Mouse (Mus musculus) hindbrain, embryonic 11.5 days (tissue): Measurements from ENCODE around the gene Tmtc2. TPM values are rescaled to one million over a fixed set of nuclear protein-coding genes. Genes with fewer than 3 reads are reported as not detected.

Experiments
- ATAC-seq: fragments of 200-750 bp; cut with Nextera tagmentation; 2 replicates; pipeline ENCODE4 v1.8.0; 2017; ENCODE audit warnings: mild to moderate bottlenecking, moderate TSS enrichment, moderate library complexity; ENCODE audit not compliant: low FRiP score
- DNase-seq: peaks from one replicate; pipeline ENCODE4 v3.0.0-alpha.2; 2015; ENCODE audit warnings: low spot score
- H3K27ac ChIP-seq: fragments of 300-500 bp; sonication (generic); 2 replicates; pipeline ENCODE4 v1.5.1; 2014; ENCODE audit warnings: mild to moderate bottlenecking, low read depth, low read length
- H3K27me3 ChIP-seq: fragments of 300-500 bp; sonication (generic); 2 replicates; pipeline ENCODE4 v1.6.1; 2014; ENCODE audit warnings: mild to moderate bottlenecking, low read length, moderate library complexity, mixed read lengths; ENCODE audit not compliant: control insufficient read depth, insufficient read depth
- H3K36me3 ChIP-seq: fragments of 300-500 bp; sonication (generic); 2 replicates; pipeline ENCODE4 v1.6.1; 2014; ENCODE audit warnings: mild to moderate bottlenecking, low read length, moderate library complexity, mixed read lengths; ENCODE audit not compliant: control insufficient read depth, insufficient read depth
- H3K4me1 ChIP-seq: fragments of 300-500 bp; sonication (generic); replicated peaks from 2 replicates; pipeline ENCODE4 v1.6.1; 2014; ENCODE audit warnings: low read length, mixed read lengths; ENCODE audit not compliant: control insufficient read depth, insufficient read depth
- H3K4me2 ChIP-seq: fragments of 300-500 bp; sonication (generic); replicated peaks from 2 replicates; pipeline ENCODE4 v1.6.1; 2014; ENCODE audit warnings: mild to moderate bottlenecking, low read depth, low read length
- H3K4me3 ChIP-seq: fragments of 300-500 bp; sonication (generic); 2 replicates; pipeline ENCODE4 v1.5.1; 2014; ENCODE audit warnings: low read depth, low read length
- H3K9ac ChIP-seq: fragments of 300-500 bp; sonication (generic); 2 replicates; pipeline ENCODE4 v1.6.1; 2014; ENCODE audit warnings: low read depth, low read length
- H3K9me3 ChIP-seq: fragments of 300-500 bp; sonication (generic); 2 replicates; pipeline ENCODE4 v1.6.1; 2016; ENCODE audit warnings: low read length; ENCODE audit not compliant: control insufficient read depth
- WGBS: fragments of 180-500 bp; shearing (Covaris S2); extraction: QIAGEN DNeasy Blood & Tissue Kit; methylation state at CpG from one replicate; pipeline ENCODE4 v1.1.7; 2014; 5-methylcytosine and 5-hydroxymethylcytosine counted together
- polyA plus RNA-seq: library from polyadenylated mRNA; unstranded; fragments of >200 nt; fragmentation: Nextera tagmentation; extraction: Ambion mirVana; gene quantifications from 2 replicates; pipeline ENCODE4 v1.2.1, GENCODE M21; 2014

Gene Tmtc2
- polyA plus RNA-seq, 1 experiment from 2014 or later = 9.5 TPM

DNA sequence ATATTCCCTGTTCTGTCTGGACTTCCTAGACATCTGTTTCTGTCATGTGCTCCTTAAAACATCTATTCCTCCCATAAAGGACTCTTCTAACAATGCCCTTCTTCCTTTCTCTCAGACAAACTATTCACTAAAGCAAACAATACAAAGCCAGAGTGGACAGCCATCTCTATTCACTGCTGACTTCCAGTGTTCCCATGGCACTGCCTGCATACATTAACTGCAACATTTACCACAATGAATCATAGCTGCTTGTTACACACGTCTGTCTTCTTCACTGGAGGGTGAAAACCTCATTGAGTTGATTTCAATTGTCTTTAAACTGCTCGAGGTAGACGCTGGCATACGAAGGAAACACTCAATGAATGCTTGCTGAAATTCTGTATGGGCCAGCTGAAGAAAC, 374.2 kb downstream of the Tmtc2 start:
- no peak overlapping the region for H3K4me2 ChIP-seq
- 28% methylated on average over 4 of the region's 4 CpGs for WGBS

GRCm38 (mm10) chr10:105199515-105199914, 374.7 kb downstream of the Tmtc2 start:
- H3K36me3 ChIP-seq = no peaks in the 10 kb centered on the region
- no peak overlapping the region for H3K9ac ChIP-seq
- H3K27ac ChIP-seq = peak overlapping the region; percentile 79
- ATAC-seq = peak; percentile 36; the same call in 1 of the 2 replicates
- no peaks in the 10 kb centered on the region for H3K27me3 ChIP-seq
- WGBS = 48% methylated on average over 5 of the region's 5 CpGs
- DNase-seq = peak; percentile 27
- no peaks in the 10 kb centered on the region for H3K4me1 ChIP-seq
- H3K4me3 ChIP-seq = no peak overlapping the region
- no peaks in the 10 kb centered on the region for H3K9me3 ChIP-seq
- no peak overlapping the region for H3K4me2 ChIP-seq

More for the DNA sequence above, 374.2 kb downstream of the Tmtc2 start:
- no peak overlapping the region for H3K4me3 ChIP-seq
- no peaks in the 10 kb centered on the region for H3K9me3 ChIP-seq
- H3K4me1 ChIP-seq = no peaks in the 10 kb centered on the region
- peak; percentile 58 for DNase-seq
- no peaks in the 10 kb centered on the region for H3K27me3 ChIP-seq
- peak overlapping the region; percentile 79 for H3K27ac ChIP-seq
- no peak overlapping the region for H3K9ac ChIP-seq
- peak; percentile 93 for ATAC-seq
- H3K36me3 ChIP-seq = no peaks in the 10 kb centered on the region

DNA sequence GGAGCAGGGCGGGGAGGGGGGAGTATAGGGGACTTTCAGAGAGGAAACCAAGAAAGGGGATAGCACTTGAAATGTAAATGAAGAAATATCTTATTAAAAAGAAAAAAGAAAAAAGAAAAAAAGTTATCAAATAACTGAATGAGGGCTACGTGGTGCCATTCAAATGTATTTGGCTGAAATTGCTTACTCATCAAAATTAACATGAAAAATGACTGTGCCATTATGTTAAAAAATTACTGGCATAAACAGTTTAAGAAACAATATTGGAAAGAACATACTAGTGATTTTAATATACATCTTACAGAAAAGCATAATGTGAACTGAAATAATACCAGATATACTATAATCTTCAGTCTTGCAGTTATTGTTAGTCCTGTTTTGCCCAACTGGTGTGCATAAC, 378.9 kb downstream of the Tmtc2 start:
- Histone ChIP-seq H3K4me2 (no peak overlapping the region), H3K4me3 (no peak overlapping the region), H3K9me3 (no peaks in the 10 kb centered on the region), H3K9ac (no peak overlapping the region), H3K36me3 (no peaks in the 10 kb centered on the region), H3K27ac (no peak overlapping the region), H3K4me1 (no peaks in the 10 kb centered on the region), H3K27me3 (no peaks in the 10 kb centered on the region)
- no peak for DNase-seq
- no peak for ATAC-seq
- 85% methylated on average over 2 of the region's 2 CpGs for WGBS

GRCm38 (mm10) chr10:105193756-105194460, 380.3 kb downstream of the Tmtc2 start:
- DNase-seq (no peak), ATAC-seq (peak; percentile 53; the same call in 1 of the 2 replicates)
- no peak overlapping the region for H3K27ac ChIP-seq
- no peak overlapping the region for H3K4me2 ChIP-seq
- 60% methylated on average over 4 of the region's 4 CpGs for WGBS
- no peak overlapping the region for H3K9ac ChIP-seq
- H3K4me3 ChIP-seq = no peak overlapping the region
- H3K4me1 ChIP-seq = no peaks in the 10 kb centered on the region
- H3K27me3 ChIP-seq = no peaks in the 10 kb centered on the region
- no peaks in the 10 kb centered on the region for H3K9me3 ChIP-seq
- no peaks in the 10 kb centered on the region for H3K36me3 ChIP-seq

GRCm38 (mm10) chr10:105192071-105192470, 382.2 kb downstream of the Tmtc2 start:
- Histone ChIP-seq H3K4me3 (no peak overlapping the region), H3K4me1 (no peaks in the 10 kb centered on the region), H3K9me3 (no peaks in the 10 kb centered on the region), H3K9ac (no peak overlapping the region), H3K27me3 (no peaks in the 10 kb centered on the region), H3K36me3 (no peaks in the 10 kb centered on the region), H3K27ac (no peak overlapping the region), H3K4me2 (no peak overlapping the region)
- ATAC-seq = no peak
- WGBS = 97% methylated on average over 2 of the region's 2 CpGs
- DNase-seq = no peak

DNA sequence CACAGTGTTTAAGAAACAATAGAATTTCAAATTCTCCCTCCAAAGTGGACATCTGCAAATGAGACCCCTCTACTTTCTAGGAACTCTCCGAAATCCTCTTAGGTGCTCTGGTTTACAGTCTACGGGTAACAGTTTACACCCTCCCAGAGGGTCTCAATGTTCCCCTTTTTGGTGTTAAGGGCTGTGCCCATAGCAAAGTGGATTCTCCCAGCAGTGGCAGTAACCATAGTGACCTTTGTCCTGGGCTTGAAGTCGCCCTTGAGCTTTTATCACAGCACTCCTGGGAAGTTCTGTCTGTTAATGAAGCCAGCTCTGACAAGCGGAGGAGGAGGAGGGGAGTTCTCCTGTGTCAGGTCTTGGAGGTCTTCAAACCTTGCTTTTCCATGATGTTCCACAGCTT, 384.5 kb downstream of the Tmtc2 start:
- peak; percentile 6 for DNase-seq
- Histone ChIP-seq H3K36me3 (no peaks in the 10 kb centered on the region), H3K4me3 (no peak overlapping the region), H3K4me1 (no peaks in the 10 kb centered on the region), H3K27ac (no peak overlapping the region), H3K27me3 (no peaks in the 10 kb centered on the region), H3K9ac (no peak overlapping the region), H3K4me2 (no peak overlapping the region), H3K9me3 (no peaks in the 10 kb centered on the region)
- 42% methylated on average over 4 of the region's 4 CpGs for WGBS
- no peak for ATAC-seq

DNA sequence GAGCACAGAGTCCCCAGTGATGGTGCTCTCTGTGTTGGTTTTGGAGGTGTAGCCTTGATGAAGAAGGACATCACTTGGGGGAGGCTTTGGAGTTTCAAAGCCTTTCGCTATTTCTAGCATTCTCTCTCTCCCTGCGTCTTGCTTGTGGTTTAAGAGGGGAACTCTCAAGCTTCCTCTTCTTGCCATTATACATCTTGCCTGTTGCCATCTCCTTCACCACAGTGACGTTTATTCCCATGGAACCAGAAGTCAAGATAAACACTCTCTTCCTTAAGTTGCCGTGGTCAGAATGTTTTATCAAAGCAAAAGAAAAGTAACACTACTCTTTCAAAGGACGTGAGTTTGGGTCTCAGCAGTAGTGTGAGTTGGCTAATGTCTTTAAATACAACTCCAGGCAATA, 387.6 kb downstream of the Tmtc2 start:
- ATAC-seq = no peak

DNA sequence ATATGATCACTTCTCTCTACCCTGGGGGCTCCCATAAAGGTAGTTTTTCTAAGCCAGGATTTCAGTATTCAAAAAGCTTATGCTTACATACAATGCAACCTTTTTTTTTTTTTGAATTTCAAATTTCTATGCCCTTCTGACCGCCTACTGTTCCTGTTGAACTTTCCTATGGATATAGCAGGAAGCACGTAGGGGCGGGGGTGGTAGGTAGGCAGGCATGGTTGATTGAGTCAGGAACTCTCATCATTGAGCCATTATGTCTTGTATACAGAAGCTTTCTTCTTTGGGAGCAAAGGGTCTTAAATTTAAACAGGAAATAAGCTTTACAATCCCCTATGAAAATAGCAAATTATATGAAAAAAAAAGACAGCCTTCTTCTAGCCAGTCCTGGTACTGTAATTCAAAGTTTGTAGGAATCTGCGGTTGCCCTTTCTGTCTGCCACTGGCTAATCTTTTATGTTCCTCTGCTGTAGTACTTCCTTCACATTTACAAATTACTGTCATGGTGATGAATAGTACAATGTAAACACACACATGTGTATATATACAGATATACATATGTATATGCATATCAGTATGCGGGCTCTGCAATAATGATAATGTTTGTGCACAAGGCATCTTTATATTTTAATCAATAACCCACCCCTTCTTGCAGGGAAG, 405.7 kb downstream of the Tmtc2 start:
- Histone ChIP-seq H3K27ac (no peak overlapping the region), H3K27me3 (no peaks in the 10 kb centered on the region), H3K36me3 (no peaks in the 10 kb centered on the region), H3K4me3 (no peak overlapping the region), H3K4me2 (no peak overlapping the region), H3K9me3 (no peaks in the 10 kb centered on the region), H3K4me1 (no peaks in the 10 kb centered on the region), H3K9ac (no peak overlapping the region)
- DNase-seq (no peak), ATAC-seq (no peak)
- 92% methylated on average over 5 of the region's 5 CpGs for whole genome bisulfite sequencing

More for the DNA sequence above, 387.6 kb downstream of the Tmtc2 start:
- Histone ChIP-seq H3K9ac (no peak overlapping the region), H3K27me3 (no peaks in the 10 kb centered on the region), H3K9me3 (no peaks in the 10 kb centered on the region), H3K4me2 (no peak overlapping the region), H3K27ac (no peak overlapping the region), H3K4me3 (no peak overlapping the region), H3K4me1 (no peaks in the 10 kb centered on the region), H3K36me3 (no peaks in the 10 kb centered on the region)
- no peak for DNase-seq
- 94% methylated on average over 5 of the region's 5 CpGs for WGBS

DNA sequence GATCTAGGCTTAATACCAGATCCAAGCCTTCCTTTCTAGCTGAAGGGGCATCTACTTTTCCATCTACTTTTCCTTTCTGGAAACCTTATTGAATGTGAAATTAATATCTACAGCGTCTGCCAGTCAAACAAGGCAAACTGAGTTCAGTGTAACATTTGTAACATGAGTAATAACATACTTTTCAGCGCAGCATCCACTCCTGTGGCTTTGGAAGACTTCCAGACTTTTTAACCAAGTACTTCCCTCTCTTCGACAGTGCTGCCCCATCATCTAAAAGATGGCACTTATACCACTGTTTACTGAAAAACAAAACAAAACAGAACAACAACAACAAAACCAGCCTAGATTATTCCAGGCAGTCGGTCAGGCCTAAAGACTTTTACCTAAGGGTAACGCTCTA, 409.0 kb downstream of the Tmtc2 start:
- Histone ChIP-seq H3K36me3 (no peaks in the 10 kb centered on the region), H3K27ac (no peak overlapping the region), H3K4me1 (no peaks in the 10 kb centered on the region), H3K27me3 (no peaks in the 10 kb centered on the region), H3K4me3 (no peak overlapping the region), H3K9me3 (no peaks in the 10 kb centered on the region), H3K4me2 (no peak overlapping the region), H3K9ac (no peak overlapping the region)
- ATAC-seq (no peak), DNase-seq (no peak)
- WGBS = 83% methylated on average over 5 of the region's 5 CpGs
